Mouse (Mus musculus): Measurements from ENCODE around the gene Clasp2.
"Not testable (repeated sequence)": the region's sequence is repeated elsewhere in the genome, so short reads cannot be mapped to it uniquely, and the experiment has no call there.

The Clasp2 gene

GRCm38 (mm10) chr9:113743291-113743690, 2.0 kb downstream of the Clasp2 start:
- in situ Hi-C loops (cut with MboI; ENCODE audit: low pct_unique_long_range_greater_than_20kb in 1 of 2, low sequenced_read_pairs in 2 of 2, unreplicated experiment in 1 of 2) = no loop called here

DNA sequence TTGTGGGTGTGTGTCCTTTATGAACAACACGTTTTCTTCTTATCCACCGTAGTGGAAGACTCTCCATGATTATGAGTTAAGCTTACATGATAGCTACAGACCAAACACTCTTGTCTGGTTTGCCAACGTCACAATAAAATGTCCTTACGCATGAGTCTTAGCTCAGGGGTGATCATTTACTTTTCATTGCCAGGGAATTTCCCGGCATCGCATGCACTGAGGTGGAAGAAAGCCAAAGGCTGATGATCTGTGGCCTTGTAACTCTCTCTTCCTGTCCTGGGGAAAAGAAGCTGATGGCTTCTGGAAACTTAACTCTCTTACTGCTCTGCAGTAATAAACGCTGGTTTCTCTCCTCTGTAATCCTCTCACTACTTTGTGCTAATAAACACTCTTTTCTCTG, 8.1 kb downstream of the Clasp2 start:
- in situ Hi-C loops (cut with MboI; ENCODE audit: low pct_unique_long_range_greater_than_20kb in 1 of 2, low sequenced_read_pairs in 2 of 2, unreplicated experiment in 1 of 2) = no loop called here

GRCm38 (mm10) chr9:113755888-113756719, 14.8 kb downstream of the Clasp2 start:
- in situ Hi-C loops (cut with MboI; ENCODE audit: low pct_unique_long_range_greater_than_20kb in 1 of 2, low sequenced_read_pairs in 2 of 2, unreplicated experiment in 1 of 2) = no loop called here

DNA sequence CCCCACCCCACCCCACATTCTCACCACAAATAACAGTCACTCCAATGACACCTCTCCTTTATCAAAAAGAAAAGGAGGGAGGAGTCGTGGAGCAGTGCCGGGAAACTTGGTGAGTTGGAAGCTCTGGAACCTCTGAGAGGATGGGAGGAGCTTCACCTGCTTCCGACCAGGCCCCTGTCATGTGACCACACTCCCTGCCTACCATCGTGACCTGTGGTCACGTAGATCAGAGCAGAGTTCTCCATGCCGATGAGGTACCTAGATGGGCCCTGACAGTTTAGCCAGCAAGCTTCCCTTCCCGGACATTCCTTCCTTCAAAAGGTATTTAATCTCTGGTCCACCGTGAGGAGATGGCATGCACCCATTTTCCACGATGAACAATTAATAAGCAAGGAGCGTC, 17.2 kb downstream of the Clasp2 start:
- in situ Hi-C loops (cut with MboI; ENCODE audit: low pct_unique_long_range_greater_than_20kb in 1 of 2, low sequenced_read_pairs in 2 of 2, unreplicated experiment in 1 of 2) = no loop called here

- in situ Hi-C loops (cut with MboI; ENCODE audit: low pct_unique_long_range_greater_than_20kb in 1 of 2, low sequenced_read_pairs in 2 of 2, unreplicated experiment in 1 of 2) = no loop called here
Measured at GRCm38 (mm10) chr9:113759684-113760083, 18.4 kb downstream of the Clasp2 start.

- in situ Hi-C loops (cut with MboI; ENCODE audit: low pct_unique_long_range_greater_than_20kb in 1 of 2, low sequenced_read_pairs in 2 of 2, unreplicated experiment in 1 of 2) = no loop called here
Measured at GRCm38 (mm10) chr9:113762389-113762788, 21.1 kb downstream of the Clasp2 start.

GRCm38 (mm10) chr9:113763123-113763522, 21.9 kb downstream of the Clasp2 start:
- in situ Hi-C loops (cut with MboI; ENCODE audit: low pct_unique_long_range_greater_than_20kb in 1 of 2, low sequenced_read_pairs in 2 of 2, unreplicated experiment in 1 of 2) = no loop called here

DNA sequence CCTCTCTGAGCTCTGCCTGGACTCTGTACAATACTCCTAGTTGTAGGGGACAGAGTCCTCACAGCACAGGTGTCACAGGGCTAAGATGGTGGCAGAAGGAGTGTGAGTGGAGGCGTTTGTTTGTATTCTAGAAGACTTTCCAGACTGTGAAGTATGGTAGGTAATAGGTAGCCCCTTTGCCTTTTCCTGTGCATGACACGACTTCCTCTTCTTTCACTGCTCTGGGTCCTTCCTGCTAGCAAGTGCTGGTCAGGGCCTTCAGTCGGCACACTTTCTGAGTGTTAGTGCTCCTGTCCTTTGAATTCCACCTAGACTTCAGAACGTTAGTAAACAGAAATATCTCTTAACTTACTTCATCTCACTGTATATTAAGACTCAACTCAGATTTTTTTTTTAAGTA, 29.4 kb downstream of the Clasp2 start:
- in situ Hi-C loops (cut with MboI; ENCODE audit: low pct_unique_long_range_greater_than_20kb in 1 of 2, low sequenced_read_pairs in 2 of 2, unreplicated experiment in 1 of 2) = no loop called here

GRCm38 (mm10) chr9:113780863-113781262, 39.6 kb downstream of the Clasp2 start:
- in situ Hi-C loops (cut with MboI; ENCODE audit: low pct_unique_long_range_greater_than_20kb in 1 of 2, low sequenced_read_pairs in 2 of 2, unreplicated experiment in 1 of 2) = no loop called here

DNA sequence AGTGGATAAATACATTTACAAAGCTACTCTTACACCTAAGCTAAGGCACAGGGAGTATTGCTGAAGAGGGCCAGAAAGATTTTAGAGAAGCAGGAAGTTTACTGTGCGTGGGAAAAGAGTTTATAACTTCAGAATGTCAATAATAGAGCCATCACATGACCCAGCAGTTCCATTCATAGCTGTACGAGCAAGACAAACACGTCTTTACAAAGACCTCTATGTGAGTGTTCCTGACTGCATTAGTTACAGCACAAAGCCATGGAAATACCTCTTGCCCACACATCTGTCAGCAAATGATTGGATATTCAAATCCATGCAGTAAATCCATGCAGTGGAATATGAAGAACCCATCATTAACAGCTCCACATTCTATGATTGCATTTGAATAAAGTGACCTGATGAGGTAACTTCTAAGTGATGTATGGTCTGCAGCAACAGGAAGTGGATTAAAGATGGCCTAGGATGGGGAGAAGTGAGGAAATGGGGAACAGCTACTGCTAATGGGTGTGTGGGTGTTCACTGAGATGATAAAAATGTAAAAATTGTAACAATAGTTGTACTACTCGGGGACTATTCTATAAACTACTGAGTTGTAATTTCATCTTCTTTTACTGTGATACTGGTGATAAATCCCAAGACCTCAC, 41.2 kb downstream of the Clasp2 start:
- in situ Hi-C loops (cut with MboI; ENCODE audit: low pct_unique_long_range_greater_than_20kb in 1 of 2, low sequenced_read_pairs in 2 of 2, unreplicated experiment in 1 of 2) = no loop called here

DNA sequence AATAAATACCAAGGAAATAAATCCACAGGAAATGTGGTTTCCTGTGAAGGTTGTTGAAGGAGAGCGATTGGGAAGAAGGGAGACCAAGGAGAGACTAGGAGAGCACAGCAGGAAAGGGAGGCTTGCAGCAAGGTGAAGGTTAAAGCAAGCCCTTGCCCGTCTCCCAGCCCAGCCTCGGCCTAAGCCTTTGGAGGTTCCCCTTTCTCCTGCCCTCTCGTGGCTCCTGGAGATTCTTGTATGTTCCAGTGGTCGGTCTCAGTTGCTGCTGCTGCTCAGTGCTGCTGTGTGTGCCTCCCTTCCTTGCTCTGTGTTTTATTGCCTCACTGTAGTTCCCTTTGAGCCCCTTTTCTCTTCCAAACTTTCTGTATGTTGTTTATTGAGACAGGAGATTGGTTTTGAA, 42.4 kb downstream of the Clasp2 start:
- in situ Hi-C loops (cut with MboI; ENCODE audit: low pct_unique_long_range_greater_than_20kb in 1 of 2, low sequenced_read_pairs in 2 of 2, unreplicated experiment in 1 of 2) = no loop called here

DNA sequence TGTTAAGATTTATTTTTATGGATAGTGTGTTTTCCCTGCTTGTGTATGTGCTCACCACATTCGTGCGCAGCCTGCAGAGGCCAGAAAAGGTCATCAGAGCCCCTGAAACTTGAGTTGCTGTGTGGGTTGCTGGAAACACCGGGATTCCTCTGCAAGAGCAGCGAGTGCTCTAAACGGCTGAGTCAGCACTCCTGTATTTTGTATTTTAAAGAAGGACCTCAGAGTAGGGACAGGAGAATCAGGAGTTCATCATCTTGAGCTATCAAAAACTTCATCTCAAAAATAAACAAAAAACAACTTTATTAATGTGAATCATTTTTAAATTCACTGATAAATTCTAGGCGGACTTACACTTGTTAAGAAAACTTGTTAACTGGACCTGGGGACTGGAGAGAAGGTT, 48.0 kb downstream of the Clasp2 start:
- in situ Hi-C loops (cut with MboI; ENCODE audit: low pct_unique_long_range_greater_than_20kb in 1 of 2, low sequenced_read_pairs in 2 of 2, unreplicated experiment in 1 of 2) = not testable (repeated sequence)

DNA sequence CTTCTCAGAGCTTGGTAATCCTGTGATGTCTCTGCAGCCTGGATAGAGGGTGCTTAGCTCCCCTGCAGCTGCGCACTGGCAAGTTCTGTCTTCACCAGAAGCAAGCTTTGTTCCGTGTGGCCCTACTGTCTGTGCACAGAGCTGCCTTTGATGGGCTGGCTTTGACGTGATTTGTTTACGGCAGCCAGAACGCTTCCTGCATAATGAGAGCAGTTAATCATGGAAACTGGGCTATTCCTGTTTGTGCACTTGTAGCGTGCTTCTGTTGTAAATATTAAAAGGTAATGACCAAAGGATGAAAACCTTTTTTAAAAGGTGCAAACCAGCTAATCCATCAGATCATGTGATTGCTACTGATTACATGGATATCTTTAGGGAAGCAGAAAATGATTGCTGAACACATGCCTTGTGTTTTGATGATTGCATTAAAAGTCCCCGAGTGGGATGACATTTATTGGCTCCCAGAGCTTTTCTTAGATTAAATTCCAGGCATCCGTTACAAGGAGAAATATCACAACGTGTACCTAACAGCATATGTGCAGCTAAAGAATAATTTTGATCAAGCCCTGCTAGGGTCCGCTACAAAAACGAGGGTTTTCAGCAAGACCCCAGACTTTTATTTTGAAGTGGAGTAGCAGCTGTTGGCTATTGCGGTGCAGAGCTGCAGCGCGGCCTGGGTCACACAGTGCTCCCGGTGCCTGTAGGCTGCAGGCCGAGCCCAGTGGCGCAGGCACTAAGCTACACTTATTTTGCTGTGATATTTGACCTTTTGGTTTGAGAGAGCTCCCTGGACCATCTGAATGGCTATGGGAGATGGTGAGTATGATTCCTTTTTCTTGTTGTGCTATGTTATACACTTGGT, 51.6 kb downstream of the Clasp2 start:
- in situ Hi-C loops (cut with MboI; ENCODE audit: low pct_unique_long_range_greater_than_20kb in 1 of 2, low sequenced_read_pairs in 2 of 2, unreplicated experiment in 1 of 2) = no loop called here

GRCm38 (mm10) chr9:113793513-113793905, 52.2 kb downstream of the Clasp2 start:
- in situ Hi-C loops (cut with MboI; ENCODE audit: low pct_unique_long_range_greater_than_20kb in 1 of 2, low sequenced_read_pairs in 2 of 2, unreplicated experiment in 1 of 2) = no loop called here

GRCm38 (mm10) chr9:113793966-113794365, 52.7 kb downstream of the Clasp2 start:
- in situ Hi-C loops (cut with MboI; ENCODE audit: low pct_unique_long_range_greater_than_20kb in 1 of 2, low sequenced_read_pairs in 2 of 2, unreplicated experiment in 1 of 2) = no loop called here

- in situ Hi-C loops (cut with MboI; ENCODE audit: low pct_unique_long_range_greater_than_20kb in 1 of 2, low sequenced_read_pairs in 2 of 2, unreplicated experiment in 1 of 2) = no loop called here
Measured at GRCm38 (mm10) chr9:113797206-113797605, 55.9 kb downstream of the Clasp2 start.

DNA sequence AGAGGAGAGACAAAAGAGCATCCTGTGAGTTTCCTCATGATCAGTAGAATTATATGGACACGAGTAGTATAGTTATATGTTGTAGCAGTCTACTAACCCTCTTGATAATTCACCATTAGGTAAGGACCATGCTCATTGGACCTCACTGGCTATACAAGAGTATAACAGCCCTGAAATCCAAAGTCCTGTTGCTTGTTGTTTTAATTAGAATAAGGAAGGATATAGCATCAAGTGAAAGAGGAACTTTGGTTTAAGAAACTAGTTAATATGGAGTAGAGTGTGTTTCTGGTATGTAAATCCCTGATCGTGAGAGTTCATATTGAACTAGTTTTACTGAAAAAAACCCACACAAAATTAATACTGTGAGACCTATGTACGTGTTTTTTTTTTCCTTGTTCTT, 59.4 kb downstream of the Clasp2 start:
- in situ Hi-C loops (cut with MboI; ENCODE audit: low pct_unique_long_range_greater_than_20kb in 1 of 2, low sequenced_read_pairs in 2 of 2, unreplicated experiment in 1 of 2) = no loop called here

DNA sequence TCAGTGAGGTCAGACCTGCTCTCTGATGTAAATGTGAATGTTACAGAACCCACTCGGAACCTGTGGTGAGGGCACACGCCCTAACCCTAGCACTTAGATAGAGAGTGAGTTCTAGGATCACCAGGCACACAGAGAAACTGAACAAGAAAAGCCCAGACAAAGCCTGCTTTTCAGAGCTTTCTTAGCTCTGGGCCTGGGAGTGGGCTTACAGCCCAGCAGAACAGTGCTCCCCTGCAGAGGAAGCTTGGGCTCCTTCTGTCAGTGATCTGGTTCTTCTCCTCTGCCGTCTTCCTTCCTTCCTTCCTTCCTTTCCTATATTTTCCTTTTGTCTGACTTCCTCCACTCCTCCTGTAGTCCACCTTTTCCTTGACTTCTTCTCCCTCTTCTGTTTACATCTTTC, 61.5 kb downstream of the Clasp2 start:
- in situ Hi-C loops (cut with MboI; ENCODE audit: low pct_unique_long_range_greater_than_20kb in 1 of 2, low sequenced_read_pairs in 2 of 2, unreplicated experiment in 1 of 2) = no loop called here

- in situ Hi-C loops (cut with MboI; ENCODE audit: low pct_unique_long_range_greater_than_20kb in 1 of 2, low sequenced_read_pairs in 2 of 2, unreplicated experiment in 1 of 2) = no loop called here
Measured at GRCm38 (mm10) chr9:113803751-113804150, 62.5 kb downstream of the Clasp2 start.
